Mouse (Mus musculus): Measurements from ENCODE around the gene Bcl7b. TPM values are rescaled to one million over a fixed set of nuclear protein-coding genes. Genes with fewer than 3 reads are reported as not detected.
"Not testable (repeated sequence)": the region's sequence is repeated elsewhere in the genome, so short reads cannot be mapped to it uniquely, and the experiment has no call there.

Bcl7b gene
- total RNA-seq, 4 experiments from 2014 or later, result 46.6 to 51.8 (median 49.6) TPM

- DNase-seq (ENCODE audit: low spot score in 2 of 2), result no peak
These were observed 40.1 kb downstream of the Bcl7b start for GRCm38 (mm10) chr5:135208197-135208596.

- no peak for DNase-seq (ENCODE audit: low spot score in 2 of 2)
These were observed 48.8 kb downstream of the Bcl7b start for GRCm38 (mm10) chr5:135216871-135217270.

- DNase-seq (ENCODE audit: low spot score in 2 of 2), result no peak
These were observed 52.9 kb downstream of the Bcl7b start for GRCm38 (mm10) chr5:135220941-135221340.

- no peak for DNase-seq (ENCODE audit: low spot score in 2 of 2)
These were observed 54.0 kb downstream of the Bcl7b start for GRCm38 (mm10) chr5:135222066-135222465.

- DNase-seq (ENCODE audit: low spot score in 2 of 2), result no peak
These were observed 56.1 kb downstream of the Bcl7b start for GRCm38 (mm10) chr5:135224169-135224568.

GRCm38 (mm10) chr5:135225879-135226278, 57.8 kb downstream of the Bcl7b start:
- DNase-seq (ENCODE audit: low spot score in 2 of 2), result not testable (repeated sequence)

- no peak for DNase-seq (ENCODE audit: low spot score in 2 of 2)
These were observed 62.1 kb downstream of the Bcl7b start for GRCm38 (mm10) chr5:135230186-135230585.

Small RNA genes lying within 50 kb of the gene (microRNA-seq; reads per million reads assigned to microRNA genes)
- gene Gm25315, result 0 reads per million in 2 experiments

Other genes with a start within 250 kb of the Bcl7b start
- 10 to 100 TPM in 2 of 4 experiments, 1 to 10 TPM in 2; 8.0 to 13.5 (median 10.8) TPM for gene Mettl27, start 235.9 kb upstream of the Bcl7b start, total RNA-seq (2022)
- gene Cldn4, start 221.3 kb upstream of the Bcl7b start, total RNA-seq (2022), result not detected
- under 1 TPM; 0.61 to 0.87 (median 0.81) TPM for gene Cldn3, start 182.1 kb upstream of the Bcl7b start, total RNA-seq (2022)
- gene Abhd11, start 159.1 kb upstream of the Bcl7b start, total RNA-seq (2022), result 10 to 100 TPM; 30.3 to 35.3 (median 33.6) TPM
- 10 to 100 TPM; 84.7 to 93.8 (median 89.2) TPM for gene Stx1a, start 144.8 kb upstream of the Bcl7b start, total RNA-seq (2022)
- gene Dnajc30, start 104.1 kb upstream of the Bcl7b start, total RNA-seq (2022), result 10 to 100 TPM; 36.5 to 43.4 (median 38.6) TPM
- gene Bud23, start 103.3 kb upstream of the Bcl7b start, total RNA-seq (2022), result 10 to 100 TPM; 46.6 to 64.1 (median 52.9) TPM
- 10 to 100 TPM; 26.0 to 29.5 (median 28.7) TPM for gene Vps37d, start 90.0 kb upstream of the Bcl7b start, total RNA-seq (2022)
- gene Mlxipl, start 78.4 kb upstream of the Bcl7b start, total RNA-seq (2022), result 10 to 100 TPM in 2 of 4 experiments, 1 to 10 TPM in 2; 4.5 to 17.6 (median 11.8) TPM
- gene Tbl2, start 18.6 kb upstream of the Bcl7b start, total RNA-seq (2022), result 10 to 100 TPM; 25.4 to 34.4 (median 28.4) TPM
- 10 to 100 TPM; 67.3 to 95.8 (median 83.4) TPM for gene Baz1b, start 19.0 kb downstream of the Bcl7b start, total RNA-seq (2022)
- gene Fzd9, start 82.9 kb downstream of the Bcl7b start, total RNA-seq (2022), result 1 to 10 TPM; 4.7 to 7.4 (median 5.7) TPM
- under 1 TPM in 3 of 4 experiments, not detected in 1; 0.25 to 0.80 (median 0.61) TPM for gene Fkbp6, start 181.8 kb downstream of the Bcl7b start, total RNA-seq (2022)
- not detected for gene Trim50, start 185.0 kb downstream of the Bcl7b start, total RNA-seq (2022)
- 10 to 100 TPM; 23.5 to 30.2 (median 26.1) TPM for gene Nsun5, start 201.7 kb downstream of the Bcl7b start, total RNA-seq (2022)
- gene Pom121, start 226.3 kb downstream of the Bcl7b start, total RNA-seq (2022), result 10 to 100 TPM; 45.0 to 48.3 (median 46.9) TPM